Mouse (Mus musculus): ENCODE data around the gene Aprt.

- TF ChIP-seq POLR2A (IDR thresholded peaks at IDR 0.05; ENCODE audit: extremely low read depth, insufficient read depth, low read length) (no peak), CTCF (IDR thresholded peaks at IDR 0.05; ENCODE audit: extremely low read depth, insufficient read depth, low read length) (no peak)
Measured at GRCm38 (mm10) chr8:122548331-122548730, 28.4 kb downstream of the Aprt start.
